Mouse (Mus musculus): Measurements from ENCODE around the gene Pkig. TPM values are rescaled to one million over a fixed set of nuclear protein-coding genes. Genes with fewer than 3 reads are reported as not detected.

Gene Pkig
- polyA plus RNA-seq, 1 experiment from 2014 or later = 249 TPM

- no peak overlapping the region for H3K4me3 ChIP-seq (ENCODE audit: low read depth, low read length)
- H3K4me1 ChIP-seq (ENCODE audit: control insufficient read depth, insufficient read depth, low read length) = peaks cover 14% of the 10 kb centered on the region; the same call in 1 of the 2 replicates
- no peak overlapping the region for H3K9ac ChIP-seq (ENCODE audit: low read depth, low read length)
- H3K27ac ChIP-seq (ENCODE audit: low read depth, low read length) = no peak overlapping the region
- ATAC-seq (replicated peaks; ENCODE audit: insufficient number of reproducible peaks, low FRiP score, low TSS enrichment) = no peak
- 60% methylated on average over 2 of the region's 2 CpGs for WGBS (ENCODE audit: insufficient replicate concordance)
- H3K27me3 ChIP-seq (ENCODE audit: control insufficient read depth, insufficient read depth, low read length) = no peaks in the 10 kb centered on the region
- H3K36me3 ChIP-seq (ENCODE audit: control insufficient read depth, insufficient read depth, low read length) = no peaks in the 10 kb centered on the region
- no peak overlapping the region for H3K4me2 ChIP-seq
- no peaks in the 10 kb centered on the region for H3K9me3 ChIP-seq (replicated peaks; ENCODE audit: control insufficient read depth, low read length)
Observed at GRCm38 (mm10) chr2:163662698-163663221, 4.6 kb downstream of the Pkig start.

GRCm38 (mm10) chr2:163663930-163664329 is 5.7 kb downstream of the Pkig start:
- no peak overlapping the region for H3K27ac ChIP-seq (ENCODE audit: low read depth, low read length)

GRCm38 (mm10) chr2:163667045-163667444 is 8.9 kb downstream of the Pkig start:
- Histone ChIP-seq H3K36me3 (ENCODE audit: control insufficient read depth, insufficient read depth, low read length) (no peaks in the 10 kb centered on the region), H3K27ac (ENCODE audit: low read depth, low read length) (no peak overlapping the region), H3K9ac (ENCODE audit: low read depth, low read length) (no peak overlapping the region), H3K4me3 (ENCODE audit: low read depth, low read length) (no peak overlapping the region), H3K4me2 (no peak overlapping the region), H3K9me3 (replicated peaks; ENCODE audit: control insufficient read depth, low read length) (no peaks in the 10 kb centered on the region), H3K4me1 (ENCODE audit: control insufficient read depth, insufficient read depth, low read length) (peaks cover 3% of the 10 kb centered on the region; the same call in 1 of the 2 replicates), H3K27me3 (ENCODE audit: control insufficient read depth, insufficient read depth, low read length) (no peaks in the 10 kb centered on the region)
- WGBS (ENCODE audit: insufficient replicate concordance) = 93% methylated on average over 1 of the region's 1 CpGs
- no peak for ATAC-seq (replicated peaks; ENCODE audit: insufficient number of reproducible peaks, low FRiP score, low TSS enrichment)

More at GRCm38 (mm10) chr2:163663930-163664329, 5.7 kb downstream of the Pkig start:
- Histone ChIP-seq H3K4me1 (ENCODE audit: control insufficient read depth, insufficient read depth, low read length) (peaks cover 14% of the 10 kb centered on the region; the same call in 1 of the 2 replicates), H3K9me3 (replicated peaks; ENCODE audit: control insufficient read depth, low read length) (no peaks in the 10 kb centered on the region), H3K4me2 (no peak overlapping the region), H3K9ac (ENCODE audit: low read depth, low read length) (peak overlapping the region; percentile 1; the same call in 1 of the 2 replicates), H3K27me3 (ENCODE audit: control insufficient read depth, insufficient read depth, low read length) (no peaks in the 10 kb centered on the region), H3K36me3 (ENCODE audit: control insufficient read depth, insufficient read depth, low read length) (no peaks in the 10 kb centered on the region), H3K4me3 (ENCODE audit: low read depth, low read length) (no peak overlapping the region)
- 66% methylated on average over 3 of the region's 3 CpGs for WGBS (ENCODE audit: insufficient replicate concordance)
- ATAC-seq (replicated peaks; ENCODE audit: insufficient number of reproducible peaks, low FRiP score, low TSS enrichment) = no peak

- 56% methylated on average over 11 of the region's 11 CpGs for WGBS (ENCODE audit: insufficient replicate concordance)
- H3K4me2 ChIP-seq = peak overlapping the region; percentile 24
- H3K27ac ChIP-seq (ENCODE audit: low read depth, low read length) = peak overlapping the region; percentile 57
- no peak overlapping the region for H3K9ac ChIP-seq (ENCODE audit: low read depth, low read length)
- H3K4me1 ChIP-seq (ENCODE audit: control insufficient read depth, insufficient read depth, low read length) = peaks cover 18% of the 10 kb centered on the region
- no peak overlapping the region for H3K4me3 ChIP-seq (ENCODE audit: low read depth, low read length)
- H3K27me3 ChIP-seq (ENCODE audit: control insufficient read depth, insufficient read depth, low read length) = no peaks in the 10 kb centered on the region
- no peaks in the 10 kb centered on the region for H3K36me3 ChIP-seq (ENCODE audit: control insufficient read depth, insufficient read depth, low read length)
- no peaks in the 10 kb centered on the region for H3K9me3 ChIP-seq (replicated peaks; ENCODE audit: control insufficient read depth, low read length)
- no peak for ATAC-seq (replicated peaks; ENCODE audit: insufficient number of reproducible peaks, low FRiP score, low TSS enrichment)
Observed at GRCm38 (mm10) chr2:163670872-163671594, 12.8 kb downstream of the Pkig start.

- H3K4me1 ChIP-seq (ENCODE audit: control insufficient read depth, insufficient read depth, low read length) = peaks cover 19% of the 10 kb centered on the region
- no peaks in the 10 kb centered on the region for H3K36me3 ChIP-seq (ENCODE audit: control insufficient read depth, insufficient read depth, low read length)
- H3K4me3 ChIP-seq (ENCODE audit: low read depth, low read length) = no peak overlapping the region
- H3K27me3 ChIP-seq (ENCODE audit: control insufficient read depth, insufficient read depth, low read length) = no peaks in the 10 kb centered on the region
- H3K9me3 ChIP-seq (replicated peaks; ENCODE audit: control insufficient read depth, low read length) = no peaks in the 10 kb centered on the region
- ATAC-seq (replicated peaks; ENCODE audit: insufficient number of reproducible peaks, low FRiP score, low TSS enrichment) = no peak
- WGBS (ENCODE audit: insufficient replicate concordance) = 71% methylated on average over 5 of the region's 5 CpGs
- H3K9ac ChIP-seq (ENCODE audit: low read depth, low read length) = no peak overlapping the region
- H3K4me2 ChIP-seq = no peak overlapping the region
- H3K27ac ChIP-seq (ENCODE audit: low read depth, low read length) = peak overlapping the region; percentile 78
Observed at GRCm38 (mm10) chr2:163674397-163674796, 16.2 kb downstream of the Pkig start.

GRCm38 (mm10) chr2:163675144-163675619 is 17.0 kb downstream of the Pkig start:
- Histone ChIP-seq H3K9me3 (replicated peaks; ENCODE audit: control insufficient read depth, low read length) (no peaks in the 10 kb centered on the region), H3K4me1 (ENCODE audit: control insufficient read depth, insufficient read depth, low read length) (peaks cover 19% of the 10 kb centered on the region), H3K4me2 (peak overlapping the region; percentile 12), H3K27ac (ENCODE audit: low read depth, low read length) (peak overlapping the region; percentile 78), H3K9ac (ENCODE audit: low read depth, low read length) (peak overlapping the region; percentile 58), H3K36me3 (ENCODE audit: control insufficient read depth, insufficient read depth, low read length) (no peaks in the 10 kb centered on the region), H3K27me3 (ENCODE audit: control insufficient read depth, insufficient read depth, low read length) (no peaks in the 10 kb centered on the region), H3K4me3 (ENCODE audit: low read depth, low read length) (no peak overlapping the region)
- no peak for ATAC-seq (replicated peaks; ENCODE audit: insufficient number of reproducible peaks, low FRiP score, low TSS enrichment)
- 30% methylated on average over 5 of the region's 5 CpGs for WGBS (ENCODE audit: insufficient replicate concordance)

GRCm38 (mm10) chr2:163675662-163676061 is 17.5 kb downstream of the Pkig start:
- WGBS (ENCODE audit: insufficient replicate concordance) = 53% methylated on average over 6 of the region's 6 CpGs
- Histone ChIP-seq H3K4me1 (ENCODE audit: control insufficient read depth, insufficient read depth, low read length) (peaks cover 19% of the 10 kb centered on the region), H3K4me2 (no peak overlapping the region), H3K36me3 (ENCODE audit: control insufficient read depth, insufficient read depth, low read length) (no peaks in the 10 kb centered on the region), H3K27me3 (ENCODE audit: control insufficient read depth, insufficient read depth, low read length) (no peaks in the 10 kb centered on the region), H3K9ac (ENCODE audit: low read depth, low read length) (no peak overlapping the region), H3K27ac (ENCODE audit: low read depth, low read length) (peak overlapping the region; percentile 78), H3K9me3 (replicated peaks; ENCODE audit: control insufficient read depth, low read length) (no peaks in the 10 kb centered on the region), H3K4me3 (ENCODE audit: low read depth, low read length) (no peak overlapping the region)
- ATAC-seq (replicated peaks; ENCODE audit: insufficient number of reproducible peaks, low FRiP score, low TSS enrichment) = no peak

GRCm38 (mm10) chr2:163676321-163676720 is 18.1 kb downstream of the Pkig start:
- Histone ChIP-seq H3K27me3 (ENCODE audit: control insufficient read depth, insufficient read depth, low read length) (no peaks in the 10 kb centered on the region), H3K9ac (ENCODE audit: low read depth, low read length) (no peak overlapping the region), H3K4me2 (no peak overlapping the region), H3K4me1 (ENCODE audit: control insufficient read depth, insufficient read depth, low read length) (peaks cover 19% of the 10 kb centered on the region), H3K9me3 (replicated peaks; ENCODE audit: control insufficient read depth, low read length) (no peaks in the 10 kb centered on the region), H3K36me3 (ENCODE audit: control insufficient read depth, insufficient read depth, low read length) (no peaks in the 10 kb centered on the region), H3K4me3 (ENCODE audit: low read depth, low read length) (no peak overlapping the region), H3K27ac (ENCODE audit: low read depth, low read length) (peak overlapping the region; percentile 78)
- 92% methylated on average over 4 of the region's 4 CpGs for WGBS (ENCODE audit: insufficient replicate concordance)
- no peak for ATAC-seq (replicated peaks; ENCODE audit: insufficient number of reproducible peaks, low FRiP score, low TSS enrichment)

All from heart, embryonic 11.5 days (tissue).